Mouse (Mus musculus): ENCODE measurements at regions not wholly inside any gene's neighbourhood (a gene's known extent, or its start where the extent isn't known, plus 50 kb on each side); places are given as distances from the start of the nearest gene placed in this dataset.

- no peaks in the 10 kb centered on the region for H3K36me3 ChIP-seq (ENCODE audit: control insufficient read depth, insufficient read depth)
- 71% methylated on average over 2 of the region's 2 CpGs for WGBS
Observed at GRCm38 (mm10) chr3:149461613-149462012, 471.3 kb upstream of the Adgrl2 start.

GRCm38 (mm10) chr3:149449376-149449775 lies 459.0 kb upstream of the Adgrl2 start:
- Histone ChIP-seq H3K4me3 (ENCODE audit: low read depth, low read length) (no peak overlapping the region), H3K27ac (ENCODE audit: low read depth, low read length) (no peak overlapping the region), H3K9ac (ENCODE audit: low read depth, low read length) (no peak overlapping the region), H3K4me1 (replicated peaks; ENCODE audit: control insufficient read depth, insufficient read depth, low read length) (no peaks in the 10 kb centered on the region), H3K9me3 (ENCODE audit: control insufficient read depth) (no peaks in the 10 kb centered on the region), H3K27me3 (replicated peaks; ENCODE audit: control insufficient read depth, insufficient read depth, low read length) (no peaks in the 10 kb centered on the region), H3K36me3 (ENCODE audit: control insufficient read depth, insufficient read depth) (no peaks in the 10 kb centered on the region), H3K4me2 (replicated peaks; ENCODE audit: low read depth) (no peak overlapping the region)
- no peak for TF ChIP-seq CTCF (IDR thresholded peaks at IDR 0.05; ENCODE audit: low read depth)
- 88% methylated on average over 3 of the region's 3 CpGs for WGBS
- ATAC-seq, result no peak

More at GRCm38 (mm10) chr3:149461613-149462012, 471.3 kb upstream of the Adgrl2 start:
- Histone ChIP-seq H3K4me3 (ENCODE audit: low read depth, low read length) (no peak overlapping the region), H3K9me3 (ENCODE audit: control insufficient read depth) (no peaks in the 10 kb centered on the region), H3K4me2 (replicated peaks; ENCODE audit: low read depth) (no peak overlapping the region), H3K9ac (ENCODE audit: low read depth, low read length) (no peak overlapping the region), H3K4me1 (replicated peaks; ENCODE audit: control insufficient read depth, insufficient read depth, low read length) (no peaks in the 10 kb centered on the region), H3K27me3 (replicated peaks; ENCODE audit: control insufficient read depth, insufficient read depth, low read length) (no peaks in the 10 kb centered on the region), H3K27ac (ENCODE audit: low read depth, low read length) (no peak overlapping the region)
- no peak for ATAC-seq
- TF ChIP-seq CTCF (IDR thresholded peaks at IDR 0.05; ENCODE audit: low read depth), result no peak

- Histone ChIP-seq H3K4me3 (ENCODE audit: low read depth, low read length) (no peak overlapping the region), H3K36me3 (ENCODE audit: control insufficient read depth, insufficient read depth) (no peaks in the 10 kb centered on the region), H3K4me2 (replicated peaks; ENCODE audit: low read depth) (no peak overlapping the region), H3K9me3 (ENCODE audit: control insufficient read depth) (no peaks in the 10 kb centered on the region), H3K4me1 (replicated peaks; ENCODE audit: control insufficient read depth, insufficient read depth, low read length) (no peaks in the 10 kb centered on the region), H3K27me3 (replicated peaks; ENCODE audit: control insufficient read depth, insufficient read depth, low read length) (no peaks in the 10 kb centered on the region), H3K9ac (ENCODE audit: low read depth, low read length) (no peak overlapping the region), H3K27ac (ENCODE audit: low read depth, low read length) (no peak overlapping the region)
- TF ChIP-seq CTCF (IDR thresholded peaks at IDR 0.05; ENCODE audit: low read depth), result no peak
- no peak for ATAC-seq
- 72% methylated on average over 6 of the region's 6 CpGs for WGBS
Observed at GRCm38 (mm10) chr3:149445991-149446564, 455.7 kb upstream of the Adgrl2 start.

- TF ChIP-seq CTCF (IDR thresholded peaks at IDR 0.05; ENCODE audit: low read depth), result peak; percentile 79
- WGBS, result 7% methylated on average over 15 of the region's 15 CpGs
- Histone ChIP-seq H3K4me3 (ENCODE audit: low read depth, low read length) (peak overlapping the region; percentile 36), H3K9ac (ENCODE audit: low read depth, low read length) (no peak overlapping the region), H3K4me1 (replicated peaks; ENCODE audit: control insufficient read depth, insufficient read depth, low read length) (no peaks in the 10 kb centered on the region), H3K9me3 (ENCODE audit: control insufficient read depth) (no peaks in the 10 kb centered on the region), H3K4me2 (replicated peaks; ENCODE audit: low read depth) (peak overlapping the region; percentile 65), H3K27ac (ENCODE audit: low read depth, low read length) (no peak overlapping the region), H3K36me3 (ENCODE audit: control insufficient read depth, insufficient read depth) (no peaks in the 10 kb centered on the region), H3K27me3 (replicated peaks; ENCODE audit: control insufficient read depth, insufficient read depth, low read length) (no peaks in the 10 kb centered on the region)
- ATAC-seq, result peak; percentile 54; the same call in 1 of the 2 replicates
Observed at GRCm38 (mm10) chr3:149444854-149445577, 454.7 kb upstream of the Adgrl2 start.

GRCm38 (mm10) chr3:149444377-149444776 lies 454.0 kb upstream of the Adgrl2 start:
- H3K4me2 ChIP-seq (replicated peaks; ENCODE audit: low read depth), result peak overlapping the region; percentile 65; the same call in 1 of the 2 replicates
- ATAC-seq, result no peak
- WGBS, result 66% methylated on average over 8 of the region's 8 CpGs

GRCm38 (mm10) chr3:149441227-149441626 lies 450.9 kb upstream of the Adgrl2 start:
- no peaks in the 10 kb centered on the region for H3K9me3 ChIP-seq (ENCODE audit: control insufficient read depth)
- no peaks in the 10 kb centered on the region for H3K36me3 ChIP-seq (ENCODE audit: control insufficient read depth, insufficient read depth)
- H3K4me3 ChIP-seq (ENCODE audit: low read depth, low read length), result no peak overlapping the region
- H3K27me3 ChIP-seq (replicated peaks; ENCODE audit: control insufficient read depth, insufficient read depth, low read length), result no peaks in the 10 kb centered on the region
- no peak for ATAC-seq
- H3K4me1 ChIP-seq (replicated peaks; ENCODE audit: control insufficient read depth, insufficient read depth, low read length), result no peaks in the 10 kb centered on the region
- no peak for TF ChIP-seq CTCF (IDR thresholded peaks at IDR 0.05; ENCODE audit: low read depth)
- H3K9ac ChIP-seq (ENCODE audit: low read depth, low read length), result no peak overlapping the region
- no peak overlapping the region for H3K27ac ChIP-seq (ENCODE audit: low read depth, low read length)
- no peak overlapping the region for H3K4me2 ChIP-seq (replicated peaks; ENCODE audit: low read depth)

More at GRCm38 (mm10) chr3:149444377-149444776, 454.0 kb upstream of the Adgrl2 start:
- no peaks in the 10 kb centered on the region for H3K27me3 ChIP-seq (replicated peaks; ENCODE audit: control insufficient read depth, insufficient read depth, low read length)
- H3K27ac ChIP-seq (ENCODE audit: low read depth, low read length), result no peak overlapping the region
- H3K9me3 ChIP-seq (ENCODE audit: control insufficient read depth), result no peaks in the 10 kb centered on the region
- no peaks in the 10 kb centered on the region for H3K4me1 ChIP-seq (replicated peaks; ENCODE audit: control insufficient read depth, insufficient read depth, low read length)
- H3K9ac ChIP-seq (ENCODE audit: low read depth, low read length), result no peak overlapping the region
- H3K4me3 ChIP-seq (ENCODE audit: low read depth, low read length), result no peak overlapping the region
- H3K36me3 ChIP-seq (ENCODE audit: control insufficient read depth, insufficient read depth), result no peaks in the 10 kb centered on the region
- no peak for TF ChIP-seq CTCF (IDR thresholded peaks at IDR 0.05; ENCODE audit: low read depth)

Measured in intestine, postnatal 0 days (tissue).